Mouse (Mus musculus): ENCODE measurements around the gene B3glct. TPM values are rescaled to one million over a fixed set of nuclear protein-coding genes. Genes with fewer than 3 reads are reported as not detected.
A peak's percentile ranks its signal among the peaks of the same experiment; 100 is the strongest.

The B3glct gene
- 13.0 and 13.8 TPM in 2 replicates for polyA plus RNA-seq (2015; fragmentation: Nextera tagmentation; extraction: Ambion mirVana)

GRCm38 (mm10) chr5:149678100-149678989 lies at the start of gene B3glct:
B3glct (plus strand) TSS chr5:149678230.
- Histone ChIP-seq H3K36me3 (ENCODE audit: control insufficient read depth, insufficient read depth, low read length) (no peaks in the 10 kb centered on the region), H3K4me1 (replicated peaks; ENCODE audit: control insufficient read depth, insufficient read depth, low read length) (peaks cover 10% of the 10 kb centered on the region), H3K27ac (ENCODE audit: low read length) (peak within 1 kb of the TSS; percentile 83), H3K9me3 (ENCODE audit: control insufficient read depth, low read length) (no peaks in the 10 kb centered on the region), H3K27me3 (ENCODE audit: control insufficient read depth, insufficient read depth, low read depth, low read length) (no peaks in the 10 kb centered on the region), H3K4me2 (ENCODE audit: low read depth, low read length) (peak within 1 kb of the TSS; percentile 99), H3K4me3 (ENCODE audit: low read length) (peak within 1 kb of the TSS; percentile 78), H3K9ac (ENCODE audit: low read length) (peak within 1 kb of the TSS; percentile 89)
- WGBS, result under 1% methylated on average over 72 of the region's 106 CpGs
- ATAC-seq (ENCODE audit: low read depth), result peak; percentile 97

GRCm38 (mm10) chr5:149634409-149635035 lies 43.5 kb upstream of the B3glct start:
- 59% methylated on average over 11 of the region's 11 CpGs for WGBS
- peaks cover 14% of the 10 kb centered on the region for H3K36me3 ChIP-seq (ENCODE audit: control insufficient read depth, insufficient read depth, low read length)
- H3K27ac ChIP-seq (ENCODE audit: low read length), result no peak overlapping the region
- H3K9me3 ChIP-seq (ENCODE audit: control insufficient read depth, low read length), result no peaks in the 10 kb centered on the region
- H3K4me3 ChIP-seq (ENCODE audit: low read length), result peak overlapping the region; percentile 60
- H3K9ac ChIP-seq (ENCODE audit: low read length), result peak overlapping the region; percentile 68
- H3K27me3 ChIP-seq (ENCODE audit: control insufficient read depth, insufficient read depth, low read depth, low read length), result no peaks in the 10 kb centered on the region
- H3K4me2 ChIP-seq (ENCODE audit: low read depth, low read length), result peak overlapping the region; percentile 70
- no peak for ATAC-seq (ENCODE audit: low read depth)
- peaks cover 14% of the 10 kb centered on the region for H3K4me1 ChIP-seq (replicated peaks; ENCODE audit: control insufficient read depth, insufficient read depth, low read length)

- Histone ChIP-seq H3K27me3 (ENCODE audit: control insufficient read depth, insufficient read depth, low read depth, low read length) (no peaks in the 10 kb centered on the region), H3K4me3 (ENCODE audit: low read length) (peak overlapping the region; percentile 60), H3K36me3 (ENCODE audit: control insufficient read depth, insufficient read depth, low read length) (peaks cover 7% of the 10 kb centered on the region; the same call in 1 of the 2 replicates), H3K9me3 (ENCODE audit: control insufficient read depth, low read length) (no peaks in the 10 kb centered on the region), H3K27ac (ENCODE audit: low read length) (peak overlapping the region; percentile 76), H3K4me1 (replicated peaks; ENCODE audit: control insufficient read depth, insufficient read depth, low read length) (peaks cover 14% of the 10 kb centered on the region), H3K4me2 (ENCODE audit: low read depth, low read length) (peak overlapping the region; percentile 70), H3K9ac (ENCODE audit: low read length) (peak overlapping the region; percentile 68)
- no peak for ATAC-seq (ENCODE audit: low read depth)
- WGBS, result 0% methylated on average over 24 of the region's 24 CpGs
Observed at GRCm38 (mm10) chr5:149635556-149635955, 42.5 kb upstream of the B3glct start.

- peak; percentile 99 for ATAC-seq (ENCODE audit: low read depth)
- Histone ChIP-seq H3K36me3 (ENCODE audit: control insufficient read depth, insufficient read depth, low read length) (peaks cover 3% of the 10 kb centered on the region; the same call in 1 of the 2 replicates), H3K4me2 (ENCODE audit: low read depth, low read length) (peak within 1 kb of the TSS; percentile 70)
Observed at GRCm38 (mm10) chr5:149636075-149636920, 41.7 kb upstream of the B3glct start, which contains the start of gene Hsph1. Hsph1 (minus strand) TSS chr5:149636376.

GRCm38 (mm10) chr5:149637306-149637705 lies 40.7 kb upstream of the B3glct start:
- no peak for ATAC-seq (ENCODE audit: low read depth)
- H3K27ac ChIP-seq (ENCODE audit: low read length), result peak overlapping the region; percentile 36

More at GRCm38 (mm10) chr5:149636075-149636920, 41.7 kb upstream of the B3glct start, which contains the start of gene Hsph1:
- peak within 1 kb of the TSS; percentile 76 for H3K27ac ChIP-seq (ENCODE audit: low read length)
- H3K4me1 ChIP-seq (replicated peaks; ENCODE audit: control insufficient read depth, insufficient read depth, low read length), result peaks cover 14% of the 10 kb centered on the region
- H3K9ac ChIP-seq (ENCODE audit: low read length), result peak within 1 kb of the TSS; percentile 68
- no peaks in the 10 kb centered on the region for H3K27me3 ChIP-seq (ENCODE audit: control insufficient read depth, insufficient read depth, low read depth, low read length)
- H3K9me3 ChIP-seq (ENCODE audit: control insufficient read depth, low read length), result no peaks in the 10 kb centered on the region
- WGBS, result under 1% methylated on average over 60 of the region's 60 CpGs
- peak within 1 kb of the TSS; percentile 60 for H3K4me3 ChIP-seq (ENCODE audit: low read length)

GRCm38 (mm10) chr5:149641277-149641892 lies 36.6 kb upstream of the B3glct start:
- no peaks in the 10 kb centered on the region for H3K9me3 ChIP-seq (ENCODE audit: control insufficient read depth, low read length)
- 79% methylated on average over 8 of the region's 8 CpGs for WGBS
- no peak for ATAC-seq (ENCODE audit: low read depth)
- H3K4me1 ChIP-seq (replicated peaks; ENCODE audit: control insufficient read depth, insufficient read depth, low read length), result peaks cover 3% of the 10 kb centered on the region
- H3K36me3 ChIP-seq (ENCODE audit: control insufficient read depth, insufficient read depth, low read length), result no peaks in the 10 kb centered on the region
- no peak overlapping the region for H3K4me3 ChIP-seq (ENCODE audit: low read length)
- no peak overlapping the region for H3K4me2 ChIP-seq (ENCODE audit: low read depth, low read length)
- no peaks in the 10 kb centered on the region for H3K27me3 ChIP-seq (ENCODE audit: control insufficient read depth, insufficient read depth, low read depth, low read length)
- no peak overlapping the region for H3K9ac ChIP-seq (ENCODE audit: low read length)
- H3K27ac ChIP-seq (ENCODE audit: low read length), result no peak overlapping the region

More at GRCm38 (mm10) chr5:149637306-149637705, 40.7 kb upstream of the B3glct start:
- H3K27me3 ChIP-seq (ENCODE audit: control insufficient read depth, insufficient read depth, low read depth, low read length), result no peaks in the 10 kb centered on the region
- H3K9ac ChIP-seq (ENCODE audit: low read length), result peak overlapping the region; percentile 62; the same call in 1 of the 2 replicates
- no peaks in the 10 kb centered on the region for H3K9me3 ChIP-seq (ENCODE audit: control insufficient read depth, low read length)
- peak overlapping the region; percentile 52 for H3K4me2 ChIP-seq (ENCODE audit: low read depth, low read length)
- 38% methylated on average over 8 of the region's 8 CpGs for WGBS
- no peaks in the 10 kb centered on the region for H3K36me3 ChIP-seq (ENCODE audit: control insufficient read depth, insufficient read depth, low read length)
- H3K4me3 ChIP-seq (ENCODE audit: low read length), result peak overlapping the region; percentile 60
- H3K4me1 ChIP-seq (replicated peaks; ENCODE audit: control insufficient read depth, insufficient read depth, low read length), result peaks cover 14% of the 10 kb centered on the region

GRCm38 (mm10) chr5:149642366-149642765 lies 35.7 kb upstream of the B3glct start:
- no peaks in the 10 kb centered on the region for H3K36me3 ChIP-seq (ENCODE audit: control insufficient read depth, insufficient read depth, low read length)
- 57% methylated on average over 6 of the region's 6 CpGs for WGBS
- H3K4me2 ChIP-seq (ENCODE audit: low read depth, low read length), result no peak overlapping the region
- peaks cover 1% of the 10 kb centered on the region for H3K4me1 ChIP-seq (replicated peaks; ENCODE audit: control insufficient read depth, insufficient read depth, low read length)
- no peaks in the 10 kb centered on the region for H3K9me3 ChIP-seq (ENCODE audit: control insufficient read depth, low read length)
- H3K27me3 ChIP-seq (ENCODE audit: control insufficient read depth, insufficient read depth, low read depth, low read length), result no peaks in the 10 kb centered on the region
- no peak overlapping the region for H3K27ac ChIP-seq (ENCODE audit: low read length)
- H3K4me3 ChIP-seq (ENCODE audit: low read length), result no peak overlapping the region
- ATAC-seq (ENCODE audit: low read depth), result no peak
- H3K9ac ChIP-seq (ENCODE audit: low read length), result no peak overlapping the region

- Histone ChIP-seq H3K27me3 (ENCODE audit: control insufficient read depth, insufficient read depth, low read depth, low read length) (no peaks in the 10 kb centered on the region), H3K4me3 (ENCODE audit: low read length) (no peak overlapping the region), H3K4me2 (ENCODE audit: low read depth, low read length) (no peak overlapping the region), H3K27ac (ENCODE audit: low read length) (no peak overlapping the region), H3K9ac (ENCODE audit: low read length) (no peak overlapping the region), H3K9me3 (ENCODE audit: control insufficient read depth, low read length) (no peaks in the 10 kb centered on the region), H3K36me3 (ENCODE audit: control insufficient read depth, insufficient read depth, low read length) (no peaks in the 10 kb centered on the region), H3K4me1 (replicated peaks; ENCODE audit: control insufficient read depth, insufficient read depth, low read length) (0 out of 2 replicates have a peak, but pooled peaks cover 1% of the 10 kb centered on the region)
- WGBS, result 74% methylated on average over 11 of the region's 11 CpGs
- ATAC-seq (ENCODE audit: low read depth), result no peak
Observed at GRCm38 (mm10) chr5:149642783-149643509, 35.1 kb upstream of the B3glct start.

Data from lung, embryonic 16.5 days (tissue).